Mouse (Mus musculus) CD4-positive, CD25-positive, alpha-beta regulatory T cell (primary cell): ENCODE results near the gene Gm2056. TPM values are rescaled to one million over a fixed set of nuclear protein-coding genes. Genes with fewer than 3 reads are reported as not detected.

Experiments
- polyA plus RNA-seq: library from polyadenylated mRNA; unstranded; fragments of 100-300 nt; shearing (Covaris generic); gene quantifications from one replicate; pipeline ENCODE4 v1.2.1, GENCODE M21; 2017

Gm2056 gene
- polyA plus RNA-seq, result not detected

DNA sequence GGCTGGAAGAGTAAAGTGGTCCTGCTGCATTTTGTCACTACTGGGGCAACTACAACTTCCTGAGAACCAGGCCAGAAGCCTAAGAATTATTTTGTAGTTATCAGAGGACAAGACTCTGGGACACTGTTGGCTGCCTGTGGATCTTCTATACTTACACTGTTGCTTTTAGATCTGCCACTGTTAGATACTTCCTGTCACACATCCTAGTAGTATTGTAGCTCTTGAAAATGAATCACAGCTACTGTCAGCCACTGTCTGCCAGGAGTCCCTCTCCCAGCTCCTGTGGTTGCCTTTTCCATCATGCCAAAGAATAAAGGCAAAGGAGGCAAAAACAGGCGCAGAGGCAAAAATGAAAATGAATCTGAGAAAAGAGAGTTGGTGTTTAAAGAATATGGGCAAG lies at the start of gene Gm2056:
Gene Gm2056, plus strand, starts transcription at position 301 of the 400 bp plus-strand sequence.

DNA sequence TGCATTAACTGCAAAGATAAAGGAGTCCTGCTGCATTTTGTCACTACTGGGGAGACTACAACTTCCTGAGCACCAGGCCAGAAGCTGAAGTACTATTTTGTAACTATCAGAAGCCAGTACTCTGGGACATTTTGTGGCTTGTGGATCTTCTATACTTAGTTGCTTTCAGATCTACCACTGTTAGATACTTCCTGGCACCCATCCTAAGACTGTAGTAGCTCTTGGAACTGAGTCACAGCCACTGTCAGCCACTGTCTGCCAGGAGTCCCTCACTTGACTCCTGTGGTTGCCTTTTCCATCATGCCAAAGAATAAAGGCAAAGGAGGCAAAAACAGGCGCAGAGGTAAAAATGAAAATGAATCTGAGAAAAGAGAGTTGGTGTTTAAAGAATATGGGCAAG lies 15.3 kb upstream of the Gm2056 start, which contains the start of gene Gm2075:
Gene Gm2075, plus strand, starts transcription at position 301 of the 400 bp plus-strand sequence.

DNA sequence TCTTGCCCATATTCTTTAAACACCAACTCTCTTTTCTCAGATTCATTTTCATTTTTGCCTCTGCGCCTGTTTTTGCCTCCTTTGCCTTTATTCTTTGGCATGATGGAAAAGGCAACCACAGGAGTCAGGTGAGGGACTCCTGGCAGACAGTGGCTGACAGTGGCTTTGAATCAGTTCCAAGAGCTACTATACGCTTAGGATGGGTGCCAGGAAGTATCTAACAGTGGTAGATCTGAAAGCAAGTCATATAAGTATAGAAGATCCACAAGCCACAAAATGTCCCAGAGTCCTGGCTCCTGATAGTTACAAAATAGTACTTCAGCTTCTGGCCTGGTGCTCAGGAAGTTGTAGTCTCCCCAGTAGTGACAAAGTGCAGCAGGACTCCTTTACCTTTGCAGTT lies 8.1 kb upstream of the Gm2056 start, which contains the start of gene Gm6803:
Gene Gm6803, minus strand, starts transcription at position 101 of the 400 bp plus-strand sequence.

Other genes with a start within 250 kb of the Gm2056 start
- gene Gm21936, start 231.5 kb upstream of the Gm2056 start, polyA plus RNA-seq, result not detected
- not detected for gene BB287469, start 210.4 kb upstream of the Gm2056 start, polyA plus RNA-seq
- gene Gm2001, start 184.7 kb upstream of the Gm2056 start, polyA plus RNA-seq, result 0.56 TPM
- gene Gm2016, start 152.9 kb upstream of the Gm2056 start, polyA plus RNA-seq, result not detected
- gene Gm2022, start 131.6 kb upstream of the Gm2056 start, polyA plus RNA-seq, result not detected
- not detected for gene Gm2035, start 107.1 kb upstream of the Gm2056 start, polyA plus RNA-seq
- gene Gm2042, start 72.9 kb upstream of the Gm2056 start, polyA plus RNA-seq, result not detected
- not detected for gene Gm2075, start 15.2 kb upstream of the Gm2056 start, polyA plus RNA-seq
- not detected for gene Gm6803, start 8.2 kb upstream of the Gm2056 start, polyA plus RNA-seq
- not detected for gene Gm16368, start 56.7 kb downstream of the Gm2056 start, polyA plus RNA-seq
- not detected for gene Gm10436, start 155.1 kb downstream of the Gm2056 start, polyA plus RNA-seq
- gene Gm8332, start 223.1 kb downstream of the Gm2056 start, polyA plus RNA-seq, result not detected
- not detected for gene Gm5662, start 247.5 kb downstream of the Gm2056 start, polyA plus RNA-seq